Mouse (Mus musculus) heart, embryonic 13.5 days (tissue): ENCODE measurements around the gene Psmd12. TPM values are rescaled to one million over a fixed set of nuclear protein-coding genes. Genes with fewer than 3 reads are reported as not detected.
"Not testable (repeated sequence)": the region's sequence is repeated elsewhere in the genome, so short reads cannot be mapped to it uniquely, and the experiment has no call there.

Experiments
- ATAC-seq: fragments of 200-750 bp; cut with Nextera tagmentation; 2 replicates; pipeline ENCODE4 v1.8.0; 2017; ENCODE audit warnings: moderate TSS enrichment; ENCODE audit not compliant: insufficient number of reproducible peaks, low FRiP score, low TSS enrichment; ENCODE audit errors: extremely low read depth
- H3K27ac ChIP-seq: fragments of 300-500 bp; sonication (generic); replicated peaks from 2 replicates; pipeline ENCODE4 v1.5.1; 2015; ENCODE audit warnings: moderate library complexity, mild to moderate bottlenecking, inconsistent platforms
- H3K27me3 ChIP-seq: fragments of 300-500 bp; sonication (generic); replicated peaks from 2 replicates; pipeline ENCODE4 v1.6.1; 2015; ENCODE audit warnings: mild to moderate bottlenecking, inconsistent platforms
- H3K36me3 ChIP-seq: fragments of 300-500 bp; sonication (generic); 2 replicates; pipeline ENCODE4 v1.6.1; 2015; ENCODE audit warnings: mild to moderate bottlenecking, inconsistent platforms
- H3K4me1 ChIP-seq: fragments of 300-500 bp; sonication (generic); 2 replicates; pipeline ENCODE4 v1.6.1; 2015; ENCODE audit warnings: inconsistent platforms
- H3K4me2 ChIP-seq: fragments of 300-500 bp; sonication (generic); 2 replicates; pipeline ENCODE4 v1.6.1; 2015; ENCODE audit warnings: inconsistent platforms, mild to moderate bottlenecking, moderate library complexity
- H3K4me3 ChIP-seq: fragments of 300-500 bp; sonication (generic); 2 replicates; pipeline ENCODE4 v1.5.1; 2015; ENCODE audit warnings: moderate library complexity, mild to moderate bottlenecking, inconsistent platforms
- H3K9ac ChIP-seq: fragments of 300-500 bp; sonication (generic); 2 replicates; pipeline ENCODE4 v1.6.1; 2015; ENCODE audit warnings: inconsistent platforms, mild to moderate bottlenecking, moderate library complexity
- H3K9me3 ChIP-seq: fragments of 300-500 bp; sonication (generic); 2 replicates; pipeline ENCODE4 v1.6.1; 2016; ENCODE audit warnings: inconsistent platforms
- WGBS: fragments of 180-500 bp; shearing (Covaris S2); methylation state at CpG from one replicate; pipeline ENCODE4 v1.1.7; 2015; ENCODE audit warnings: mixed read lengths; 5-methylcytosine and 5-hydroxymethylcytosine counted together
- polyA plus RNA-seq: library from polyadenylated mRNA; unstranded; fragments of >200 nt; fragmentation: Nextera tagmentation; extraction: Ambion mirVana; gene quantifications from 2 replicates; pipeline ENCODE4 v1.2.1, GENCODE M21; 2015

Psmd12 gene
- polyA plus RNA-seq, 1 experiment from 2014 or later = 130 TPM

- Histone ChIP-seq H3K36me3 (no peaks in the 10 kb centered on the region), H3K4me3 (no peak overlapping the region), H3K9ac (no peak overlapping the region), H3K4me1 (peaks cover 23% of the 10 kb centered on the region), H3K9me3 (no peaks in the 10 kb centered on the region), H3K27ac (no peak overlapping the region), H3K27me3 (no peaks in the 10 kb centered on the region), H3K4me2 (no peak overlapping the region)
- no peak for ATAC-seq
- 97% methylated on average over 3 of the region's 3 CpGs for WGBS
Measured at GRCm38 (mm10) chr11:107472304-107472703, 7.0 kb upstream of the Psmd12 start.

DNA sequence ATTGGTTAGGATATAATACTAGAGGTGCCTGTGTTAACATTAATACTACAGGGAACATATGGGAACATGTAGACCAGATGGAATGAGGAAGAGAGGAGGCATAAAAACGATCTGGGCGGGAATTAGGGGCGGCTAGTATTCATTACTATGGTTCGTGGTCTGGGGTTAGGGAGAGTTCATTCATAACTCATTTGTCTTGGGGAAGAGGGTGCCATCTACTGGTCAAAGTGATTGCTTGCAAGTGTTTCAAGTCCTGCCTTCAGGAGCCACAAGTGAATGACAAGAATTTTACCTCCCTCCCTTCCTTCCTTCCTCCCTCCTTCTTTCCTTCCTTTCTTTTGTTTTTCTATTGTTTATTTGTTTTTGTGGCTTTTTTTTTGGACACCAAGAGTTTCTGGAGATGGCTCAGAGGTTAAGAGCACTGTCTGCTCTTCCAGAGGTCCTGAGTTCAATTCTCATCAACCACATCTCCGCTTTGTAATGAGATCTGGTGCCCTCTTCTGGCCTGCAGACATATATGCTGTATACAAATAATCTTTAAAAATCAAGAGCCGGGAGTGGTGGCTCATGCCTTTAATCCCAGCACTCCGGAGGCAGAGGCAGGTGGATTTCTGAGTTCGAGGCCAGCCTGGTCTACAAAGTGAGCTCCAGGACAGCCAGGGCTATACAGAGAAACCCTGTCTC lies 6.0 kb upstream of the Psmd12 start:
- Histone ChIP-seq H3K27ac (no peak overlapping the region), H3K9me3 (no peaks in the 10 kb centered on the region), H3K27me3 (no peaks in the 10 kb centered on the region), H3K36me3 (no peaks in the 10 kb centered on the region), H3K9ac (no peak overlapping the region), H3K4me3 (no peak overlapping the region), H3K4me2 (peak overlapping the region; percentile 18; the same call in 1 of the 2 replicates), H3K4me1 (peaks cover 18% of the 10 kb centered on the region)
- 23% methylated on average over 8 of the region's 8 CpGs for WGBS
- no peak for ATAC-seq

DNA sequence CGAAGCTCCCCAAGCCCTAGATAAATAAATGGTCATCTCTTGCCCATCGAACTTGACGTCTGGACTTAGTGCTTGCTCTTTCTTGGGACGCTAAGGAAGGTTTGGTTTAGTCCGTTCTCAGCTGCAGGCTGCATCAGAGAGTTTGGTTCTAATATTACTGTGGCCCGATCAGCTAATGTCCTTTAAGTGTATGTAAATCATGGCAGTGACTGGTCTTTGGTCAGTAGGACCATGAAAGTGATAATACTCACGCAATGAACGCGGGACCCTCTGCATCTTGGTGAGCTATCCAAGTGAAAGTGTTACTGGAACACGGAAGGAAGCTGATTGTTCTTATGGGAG lies 549 bp downstream of the Psmd12 start:
- Histone ChIP-seq H3K9me3 (no peaks in the 10 kb centered on the region), H3K9ac (peak overlapping the region; percentile 98), H3K36me3 (peaks cover 7% of the 10 kb centered on the region), H3K4me2 (peak overlapping the region; percentile 89), H3K4me3 (peak overlapping the region; percentile 89), H3K27me3 (no peaks in the 10 kb centered on the region), H3K4me1 (peaks cover 24% of the 10 kb centered on the region), H3K27ac (peak overlapping the region; percentile 85)
- no peak for ATAC-seq
- 1% methylated on average over 10 of the region's 10 CpGs for WGBS

DNA sequence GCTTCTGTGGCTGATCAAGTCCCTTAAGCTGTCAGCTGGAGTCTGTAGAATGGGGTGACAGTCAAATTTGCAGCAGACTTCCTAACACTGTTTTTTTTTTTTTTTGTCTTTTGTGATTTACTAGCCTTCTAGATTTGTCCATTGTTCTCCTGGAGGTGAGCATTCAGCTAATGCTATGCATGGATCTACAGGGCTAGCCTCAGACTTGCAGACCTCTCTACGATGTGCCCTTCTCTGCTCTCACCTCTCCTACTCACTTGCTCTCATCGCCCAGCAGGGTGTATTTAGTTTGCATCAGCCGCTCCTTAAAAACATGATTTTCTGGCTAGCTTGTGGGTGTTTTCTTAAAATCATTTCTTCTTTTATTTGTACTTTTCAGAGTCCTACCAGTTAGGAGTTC lies 5.1 kb downstream of the Psmd12 start:
- Histone ChIP-seq H3K9me3 (no peaks in the 10 kb centered on the region), H3K9ac (no peak overlapping the region), H3K27me3 (no peaks in the 10 kb centered on the region), H3K36me3 (peaks cover 51% of the 10 kb centered on the region), H3K4me2 (no peak overlapping the region), H3K27ac (no peak overlapping the region), H3K4me3 (no peak overlapping the region), H3K4me1 (peaks cover 24% of the 10 kb centered on the region)
- WGBS = 92% methylated on average over 3 of the region's 3 CpGs
- no peak for ATAC-seq

DNA sequence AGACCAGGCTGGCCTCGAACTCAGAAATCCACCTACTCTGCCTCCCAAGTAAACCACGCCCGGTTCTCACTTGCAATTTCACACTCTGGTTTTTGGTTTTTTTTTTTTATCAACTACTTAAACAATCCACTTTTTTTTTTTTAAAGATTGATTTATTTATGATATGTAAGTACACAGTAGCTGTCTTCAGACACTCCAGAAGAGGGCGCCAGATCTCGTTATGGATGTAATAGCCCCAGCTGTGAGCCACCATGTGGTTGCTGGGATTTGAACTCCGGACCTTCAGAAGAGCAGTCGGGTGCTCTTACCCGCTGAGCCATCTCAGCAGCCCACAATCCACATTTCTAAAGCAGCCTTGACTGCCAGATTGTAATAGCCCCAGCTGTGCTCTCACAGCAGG lies 23.5 kb downstream of the Psmd12 start:
- H3K4me1 ChIP-seq = no peaks in the 10 kb centered on the region
- 78% methylated on average over 8 of the region's 8 CpGs for WGBS
- no peaks in the 10 kb centered on the region for H3K27me3 ChIP-seq
- H3K4me2 ChIP-seq = no peak overlapping the region
- H3K27ac ChIP-seq = no peak overlapping the region
- peaks cover 30% of the 10 kb centered on the region for H3K36me3 ChIP-seq
- no peak for ATAC-seq
- H3K9ac ChIP-seq = no peak overlapping the region
- no peaks in the 10 kb centered on the region; the same call in 1 of the 2 replicates for H3K9me3 ChIP-seq
- H3K4me3 ChIP-seq = no peak overlapping the region

GRCm38 (mm10) chr11:107504364-107504763 lies 25.1 kb downstream of the Psmd12 start:
- H3K27ac ChIP-seq, H3K4me2 ChIP-seq, H3K4me1 ChIP-seq, H3K9me3 ChIP-seq, H3K9ac ChIP-seq, H3K27me3 ChIP-seq, ATAC-seq, H3K4me3 ChIP-seq: not testable (repeated sequence)
- WGBS = 93% methylated on average over 3 of the region's 4 CpGs
- peaks cover 15% of the 10 kb centered on the region for H3K36me3 ChIP-seq

GRCm38 (mm10) chr11:107506260-107506659 lies 27.0 kb downstream of the Psmd12 start:
- H3K4me2 ChIP-seq = no peak overlapping the region
- peaks cover 17% of the 10 kb centered on the region for H3K4me1 ChIP-seq
- no peaks in the 10 kb centered on the region; the same call in 1 of the 2 replicates for H3K9me3 ChIP-seq
- 0 out of 2 replicates have a peak, but pooled peaks cover 5% of the 10 kb centered on the region for H3K36me3 ChIP-seq
- no peak overlapping the region for H3K9ac ChIP-seq
- no peak overlapping the region for H3K27ac ChIP-seq
- WGBS = 62% methylated on average over 1 of the region's 1 CpGs
- H3K4me3 ChIP-seq = no peak overlapping the region
- H3K27me3 ChIP-seq = peaks cover 4% of the 10 kb centered on the region; the same call in 1 of the 2 replicates
- no peak for ATAC-seq

DNA sequence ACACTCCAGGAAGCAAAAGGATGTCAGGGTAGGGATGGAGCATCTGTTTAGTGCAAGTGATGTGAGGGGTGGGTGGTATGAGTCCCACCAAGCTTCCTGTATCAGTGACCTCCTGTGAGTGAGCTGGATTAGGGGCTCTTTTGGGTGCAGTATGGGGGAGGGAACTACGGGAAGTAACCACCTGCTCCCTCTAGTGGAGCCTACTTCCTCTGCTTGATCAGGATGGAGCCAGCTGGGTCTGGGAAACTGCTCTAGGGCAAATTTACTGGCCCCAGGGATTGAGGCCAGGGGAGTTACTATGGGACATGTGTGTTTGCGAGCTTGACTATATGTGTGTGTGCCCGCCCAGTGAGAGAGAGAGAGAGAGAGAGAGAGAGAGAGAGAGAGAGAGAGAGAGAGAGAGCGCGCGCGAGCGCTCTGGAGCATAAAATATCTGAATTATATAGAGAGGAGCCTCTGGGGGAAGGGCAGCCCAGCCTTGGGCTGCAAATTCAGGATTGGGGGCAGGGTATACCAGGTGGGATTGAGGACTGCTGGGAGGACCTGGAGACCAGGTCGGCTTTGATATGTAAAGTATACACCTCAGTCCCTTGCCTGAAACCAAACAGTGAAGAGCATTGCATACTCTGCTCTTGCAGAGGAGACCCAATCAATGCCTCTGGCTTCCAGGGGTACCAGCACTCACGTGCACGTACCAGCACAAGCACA lies 30.5 kb downstream of the Psmd12 start:
- Histone ChIP-seq H3K4me3 (no peak overlapping the region), H3K4me2 (peak overlapping the region; percentile 63)
- 16% methylated on average over 11 of the region's 11 CpGs for WGBS

GRCm38 (mm10) chr11:107510362-107511269 lies 31.3 kb downstream of the Psmd12 start:
- Histone ChIP-seq H3K9me3 (no peaks in the 10 kb centered on the region), H3K4me2 (peak overlapping the region; percentile 63), H3K4me3 (peak overlapping the region; percentile 23), H3K27me3 (peaks cover 5% of the 10 kb centered on the region; the same call in 1 of the 2 replicates), H3K4me1 (peaks cover 23% of the 10 kb centered on the region), H3K36me3 (no peaks in the 10 kb centered on the region), H3K9ac (peak overlapping the region; percentile 42), H3K27ac (no peak overlapping the region)
- no peak for ATAC-seq
- 2% methylated on average over 18 of the region's 18 CpGs for WGBS

More for the DNA sequence above, 30.5 kb downstream of the Psmd12 start:
- Histone ChIP-seq H3K4me1 (peaks cover 23% of the 10 kb centered on the region), H3K36me3 (0 out of 2 replicates have a peak, but pooled peaks cover 5% of the 10 kb centered on the region), H3K27me3 (peaks cover 5% of the 10 kb centered on the region; the same call in 1 of the 2 replicates), H3K9ac (no peak overlapping the region), H3K27ac (no peak overlapping the region), H3K9me3 (no peaks in the 10 kb centered on the region; the same call in 1 of the 2 replicates)
- no peak for ATAC-seq

DNA sequence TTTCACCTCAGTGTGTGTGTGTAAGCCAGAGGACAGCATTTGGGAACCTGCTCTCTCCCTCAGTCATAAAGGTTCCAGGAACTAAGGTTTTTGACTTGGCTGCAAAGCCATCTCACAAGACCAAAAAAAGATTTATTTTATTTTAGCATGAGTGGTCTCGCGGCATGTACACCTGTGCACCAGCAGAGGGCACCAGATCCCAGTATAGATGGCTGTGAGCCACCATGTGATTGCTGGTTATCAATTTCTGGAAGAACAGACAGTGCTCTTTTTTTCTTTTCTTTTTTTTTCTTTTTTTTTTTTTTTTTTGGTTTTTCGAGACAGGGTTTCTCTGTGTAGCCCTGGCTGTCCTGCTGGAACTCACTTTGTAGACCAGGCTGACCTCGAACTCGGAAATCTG lies 32.7 kb downstream of the Psmd12 start:
- H3K27ac ChIP-seq, H3K27me3 ChIP-seq, ATAC-seq, H3K4me2 ChIP-seq, H3K4me3 ChIP-seq, H3K9ac ChIP-seq, H3K9me3 ChIP-seq, H3K36me3 ChIP-seq: not testable (repeated sequence)
- 49% methylated on average over 5 of the region's 5 CpGs for WGBS
- peaks cover 23% of the 10 kb centered on the region for H3K4me1 ChIP-seq

- Histone ChIP-seq H3K36me3 (no peaks in the 10 kb centered on the region), H3K4me2 (0 out of 2 replicates have a peak overlapping the region, but pooled peaks have one; percentile 4), H3K4me3 (no peak overlapping the region), H3K27ac (peak overlapping the region; percentile 21), H3K4me1 (peaks cover 23% of the 10 kb centered on the region), H3K9me3 (no peaks in the 10 kb centered on the region), H3K9ac (no peak overlapping the region), H3K27me3 (peaks cover 5% of the 10 kb centered on the region; the same call in 1 of the 2 replicates)
- no peak for ATAC-seq
- 59% methylated on average over 10 of the region's 10 CpGs for WGBS
Measured at GRCm38 (mm10) chr11:107513047-107513446, 33.8 kb downstream of the Psmd12 start.
